Mouse (Mus musculus): ENCODE measurements around the gene Tmem262. TPM values are rescaled to one million over a fixed set of nuclear protein-coding genes. Genes with fewer than 3 reads are reported as not detected.
A peak's percentile ranks its signal among the peaks of the same experiment; 100 is the strongest.

Tmem262 gene
- total and polyA plus RNA-seq, 2 experiments from 2014 or later: not detected

GRCm38 (mm10) chr19:6052516-6052915 lies 27.3 kb upstream of the Tmem262 start:
- Histone ChIP-seq H3K4me3 (ENCODE audit: low read depth, low read length) (no peak overlapping the region), H3K9ac (no peak overlapping the region), H3K4me1 (ENCODE audit: insufficient read depth) (peaks cover 6% of the 10 kb centered on the region; the same call in 1 of the 2 replicates), H3K27me3 (ENCODE audit: insufficient read depth, low read length) (no peaks in the 10 kb centered on the region), H3K27ac (ENCODE audit: low read depth, low read length) (no peak overlapping the region), H3K9me3 (ENCODE audit: low read length) (no peaks in the 10 kb centered on the region), H3K36me3 (ENCODE audit: insufficient read depth) (peaks cover 70% of the 10 kb centered on the region), H3K4me2 (ENCODE audit: low read depth) (no peak overlapping the region)
- no peak for TF ChIP-seq CTCF (IDR thresholded peaks at IDR 0.05; ENCODE audit: low read depth)
- ATAC-seq (no peak), DNase-seq (no peak)
- WGBS: 87% methylated on average over 7 of the region's 7 CpGs

GRCm38 (mm10) chr19:6054296-6054695 lies 25.5 kb upstream of the Tmem262 start:
- ATAC-seq (no peak), DNase-seq (no peak)
- TF ChIP-seq CTCF (IDR thresholded peaks at IDR 0.05; ENCODE audit: low read depth): no peak
- Histone ChIP-seq H3K36me3 (ENCODE audit: insufficient read depth) (peaks cover 61% of the 10 kb centered on the region), H3K9me3 (ENCODE audit: low read length) (no peaks in the 10 kb centered on the region), H3K9ac (no peak overlapping the region), H3K27ac (ENCODE audit: low read depth, low read length) (no peak overlapping the region), H3K4me3 (ENCODE audit: low read depth, low read length) (no peak overlapping the region), H3K4me2 (ENCODE audit: low read depth) (no peak overlapping the region), H3K27me3 (ENCODE audit: insufficient read depth, low read length) (no peaks in the 10 kb centered on the region), H3K4me1 (ENCODE audit: insufficient read depth) (no peaks in the 10 kb centered on the region)
- 95% methylated on average over 5 of the region's 5 CpGs for WGBS

GRCm38 (mm10) chr19:6056696-6057095 lies 23.1 kb upstream of the Tmem262 start:
- H3K27ac ChIP-seq (ENCODE audit: low read depth, low read length): no peak overlapping the region
- ATAC-seq (no peak), DNase-seq (no peak)
- 0 out of 2 replicates have a peak, but pooled peaks cover under 1% of the 10 kb centered on the region for H3K4me1 ChIP-seq (ENCODE audit: insufficient read depth)
- 0 out of 2 replicates have a peak overlapping the region, but pooled peaks have one; percentile 94 for H3K9ac ChIP-seq
- no peak for TF ChIP-seq CTCF (IDR thresholded peaks at IDR 0.05; ENCODE audit: low read depth)
- H3K9me3 ChIP-seq (ENCODE audit: low read length): no peaks in the 10 kb centered on the region
- peaks cover 42% of the 10 kb centered on the region for H3K36me3 ChIP-seq (ENCODE audit: insufficient read depth)
- WGBS: 42% methylated on average over 4 of the region's 4 CpGs
- peak overlapping the region; percentile 88 for H3K4me2 ChIP-seq (ENCODE audit: low read depth)
- H3K4me3 ChIP-seq (ENCODE audit: low read depth, low read length): peak overlapping the region; percentile 91
- H3K27me3 ChIP-seq (ENCODE audit: insufficient read depth, low read length): no peaks in the 10 kb centered on the region

GRCm38 (mm10) chr19:6057313-6058096 lies 22.3 kb upstream of the Tmem262 start, which contains the start of the genes Mrpl49 and Fau:
Gene Mrpl49 (minus strand): TSS chr19:6057785.
Gene Fau (plus strand): TSS chr19:6057844.
- H3K27ac ChIP-seq (ENCODE audit: low read depth, low read length): peak within 1 kb of the TSS; percentile 80
- H3K4me3 ChIP-seq (ENCODE audit: low read depth, low read length): peak within 1 kb of the TSS; percentile 91
- H3K4me2 ChIP-seq (ENCODE audit: low read depth): peak within 1 kb of the TSS; percentile 88
- peak; percentile 89 for ATAC-seq
- peak; percentile 100 for DNase-seq
- 3% methylated on average over 62 of the region's 63 CpGs for WGBS
- H3K4me1 ChIP-seq (ENCODE audit: insufficient read depth): peaks cover 8% of the 10 kb centered on the region
- H3K27me3 ChIP-seq (ENCODE audit: insufficient read depth, low read length): no peaks in the 10 kb centered on the region
- peaks cover 34% of the 10 kb centered on the region for H3K36me3 ChIP-seq (ENCODE audit: insufficient read depth)
- H3K9ac ChIP-seq: peak within 1 kb of the TSS; percentile 94
- H3K9me3 ChIP-seq (ENCODE audit: low read length): no peaks in the 10 kb centered on the region
- TF ChIP-seq CTCF (IDR thresholded peaks at IDR 0.05; ENCODE audit: low read depth): no peak

- Histone ChIP-seq H3K27me3 (ENCODE audit: insufficient read depth, low read length) (no peaks in the 10 kb centered on the region), H3K36me3 (ENCODE audit: insufficient read depth) (peaks cover 24% of the 10 kb centered on the region), H3K4me1 (ENCODE audit: insufficient read depth) (peaks cover 9% of the 10 kb centered on the region), H3K4me3 (ENCODE audit: low read depth, low read length) (peak overlapping the region; percentile 91), H3K9me3 (ENCODE audit: low read length) (no peaks in the 10 kb centered on the region), H3K27ac (ENCODE audit: low read depth, low read length) (no peak overlapping the region), H3K4me2 (ENCODE audit: low read depth) (peak overlapping the region; percentile 88), H3K9ac (peak overlapping the region; percentile 94)
- no peak for TF ChIP-seq CTCF (IDR thresholded peaks at IDR 0.05; ENCODE audit: low read depth)
- WGBS: 37% methylated on average over 5 of the region's 5 CpGs
- DNase-seq (no peak), ATAC-seq (no peak)
These were observed 21.3 kb upstream of the Tmem262 start for GRCm38 (mm10) chr19:6058513-6058912.

GRCm38 (mm10) chr19:6058966-6059365 lies 20.9 kb upstream of the Tmem262 start:
- Histone ChIP-seq H3K4me3 (ENCODE audit: low read depth, low read length) (no peak overlapping the region), H3K4me1 (ENCODE audit: insufficient read depth) (peaks cover 9% of the 10 kb centered on the region), H3K27me3 (ENCODE audit: insufficient read depth, low read length) (no peaks in the 10 kb centered on the region), H3K4me2 (ENCODE audit: low read depth) (peak overlapping the region; percentile 88), H3K9ac (no peak overlapping the region), H3K36me3 (ENCODE audit: insufficient read depth) (peaks cover 20% of the 10 kb centered on the region), H3K27ac (ENCODE audit: low read depth, low read length) (no peak overlapping the region), H3K9me3 (ENCODE audit: low read length) (no peaks in the 10 kb centered on the region)
- ATAC-seq (no peak), DNase-seq (no peak)
- WGBS: 81% methylated on average over 5 of the region's 5 CpGs
- no peak for TF ChIP-seq CTCF (IDR thresholded peaks at IDR 0.05; ENCODE audit: low read depth)

GRCm38 (mm10) chr19:6061021-6061533 lies 18.8 kb upstream of the Tmem262 start, which contains the start of gene Znhit2:
Gene Znhit2 (plus strand): TSS chr19:6061192.
- Histone ChIP-seq H3K9me3 (ENCODE audit: low read length) (no peaks in the 10 kb centered on the region), H3K4me2 (ENCODE audit: low read depth) (peak within 1 kb of the TSS; percentile 99), H3K27ac (ENCODE audit: low read depth, low read length) (peak within 1 kb of the TSS; percentile 86), H3K4me1 (ENCODE audit: insufficient read depth) (peaks cover 13% of the 10 kb centered on the region), H3K4me3 (ENCODE audit: low read depth, low read length) (peak within 1 kb of the TSS; percentile 57), H3K36me3 (ENCODE audit: insufficient read depth) (0 out of 2 replicates have a peak, but pooled peaks cover 5% of the 10 kb centered on the region), H3K27me3 (ENCODE audit: insufficient read depth, low read length) (no peaks in the 10 kb centered on the region), H3K9ac (peak within 1 kb of the TSS; percentile 93)
- peak; percentile 45 for TF ChIP-seq CTCF (IDR thresholded peaks at IDR 0.05; ENCODE audit: low read depth)
- 2% methylated on average over 48 of the region's 58 CpGs for WGBS
- ATAC-seq (peak; percentile 88), DNase-seq (peak; percentile 96)
